Mouse (Mus musculus) heart, embryonic 13.5 days (tissue): Measurements from ENCODE around the gene Hist1h2af. TPM values are rescaled to one million over a fixed set of nuclear protein-coding genes. Genes with fewer than 3 reads are reported as not detected.
"Not testable (repeated sequence)": the region's sequence is repeated elsewhere in the genome, so short reads cannot be mapped to it uniquely, and the experiment has no call there.

Source experiments
- ATAC-seq: fragments of 200-750 bp; cut with Nextera tagmentation; 2 replicates; pipeline ENCODE4 v1.8.0; 2017; ENCODE audit warnings: moderate TSS enrichment; ENCODE audit not compliant: insufficient number of reproducible peaks, low FRiP score, low TSS enrichment; ENCODE audit errors: extremely low read depth
- H3K27ac ChIP-seq: fragments of 300-500 bp; sonication (generic); replicated peaks from 2 replicates; pipeline ENCODE4 v1.5.1; 2015; ENCODE audit warnings: moderate library complexity, mild to moderate bottlenecking, inconsistent platforms
- H3K27me3 ChIP-seq: fragments of 300-500 bp; sonication (generic); replicated peaks from 2 replicates; pipeline ENCODE4 v1.6.1; 2015; ENCODE audit warnings: mild to moderate bottlenecking, inconsistent platforms
- H3K36me3 ChIP-seq: fragments of 300-500 bp; sonication (generic); 2 replicates; pipeline ENCODE4 v1.6.1; 2015; ENCODE audit warnings: mild to moderate bottlenecking, inconsistent platforms
- H3K4me1 ChIP-seq: fragments of 300-500 bp; sonication (generic); 2 replicates; pipeline ENCODE4 v1.6.1; 2015; ENCODE audit warnings: inconsistent platforms
- H3K4me2 ChIP-seq: fragments of 300-500 bp; sonication (generic); 2 replicates; pipeline ENCODE4 v1.6.1; 2015; ENCODE audit warnings: inconsistent platforms, mild to moderate bottlenecking, moderate library complexity
- H3K4me3 ChIP-seq: fragments of 300-500 bp; sonication (generic); 2 replicates; pipeline ENCODE4 v1.5.1; 2015; ENCODE audit warnings: moderate library complexity, mild to moderate bottlenecking, inconsistent platforms
- H3K9ac ChIP-seq: fragments of 300-500 bp; sonication (generic); 2 replicates; pipeline ENCODE4 v1.6.1; 2015; ENCODE audit warnings: inconsistent platforms, mild to moderate bottlenecking, moderate library complexity
- H3K9me3 ChIP-seq: fragments of 300-500 bp; sonication (generic); 2 replicates; pipeline ENCODE4 v1.6.1; 2016; ENCODE audit warnings: inconsistent platforms
- WGBS: fragments of 180-500 bp; shearing (Covaris S2); methylation state at CpG from one replicate; pipeline ENCODE4 v1.1.7; 2015; ENCODE audit warnings: mixed read lengths; 5-methylcytosine and 5-hydroxymethylcytosine counted together
- polyA plus RNA-seq: library from polyadenylated mRNA; unstranded; fragments of >200 nt; fragmentation: Nextera tagmentation; extraction: Ambion mirVana; gene quantifications from 2 replicates; pipeline ENCODE4 v1.2.1, GENCODE M21; 2015

Hist1h2af gene
- polyA plus RNA-seq, 1 experiment from 2014 or later = 3.0 TPM

- not testable (repeated sequence) for H3K36me3 ChIP-seq, H3K9me3 ChIP-seq, H3K27me3 ChIP-seq
- Histone ChIP-seq H3K9ac (peak within 1 kb of the TSS; percentile 79), H3K4me3 (peak within 1 kb of the TSS; percentile 57), H3K27ac (peak within 1 kb of the TSS; percentile 92), H3K4me1 (peaks cover 23% of the 10 kb centered on the region), H3K4me2 (peak within 1 kb of the TSS; percentile 72)
- WGBS = under 1% methylated on average over 47 of the region's 47 CpGs
- ATAC-seq = peak; percentile 71; the same call in 1 of the 2 replicates
These were observed 17.6 kb downstream of the Hist1h2af start, which contains the start of gene Hist1h4f for GRCm38 (mm10) chr13:23551146-23551834. TSS of gene Hist1h4f (minus strand) at chr13:23551648.

- Histone ChIP-seq H3K27me3 (no peaks in the 10 kb centered on the region), H3K4me1 (peaks cover 29% of the 10 kb centered on the region), H3K4me2 (peak overlapping the region; percentile 72), H3K27ac (peak overlapping the region; percentile 92), H3K9ac (peak overlapping the region; percentile 66), H3K4me3 (peak overlapping the region; percentile 57), H3K9me3 (no peaks in the 10 kb centered on the region), H3K36me3 (no peaks in the 10 kb centered on the region)
- 44% methylated on average over 8 of the region's 8 CpGs for WGBS
- ATAC-seq = no peak
These were observed 18.5 kb downstream of the Hist1h2af start for GRCm38 (mm10) chr13:23551931-23552914.

GRCm38 (mm10) chr13:23552962-23553361 lies 19.3 kb downstream of the Hist1h2af start, which contains the start of gene Hist1h1d:
TSS of gene Hist1h1d (plus strand) at chr13:23553262.
- no peak within 1 kb of the TSS; the same call in 1 of the 2 replicates for H3K4me3 ChIP-seq
- peak within 1 kb of the TSS; percentile 98 for H3K27ac ChIP-seq
- peaks cover 29% of the 10 kb centered on the region for H3K4me1 ChIP-seq
- H3K9me3 ChIP-seq = no peaks in the 10 kb centered on the region
- no peak for ATAC-seq
- H3K36me3 ChIP-seq = no peaks in the 10 kb centered on the region
- H3K27me3 ChIP-seq = no peaks in the 10 kb centered on the region
- H3K9ac ChIP-seq = peak within 1 kb of the TSS; percentile 96
- peak within 1 kb of the TSS; percentile 99 for H3K4me2 ChIP-seq

- no peak for ATAC-seq
- 19% methylated on average over 9 of the region's 9 CpGs for WGBS
These were observed 20.7 kb downstream of the Hist1h2af start for GRCm38 (mm10) chr13:23554393-23554792.

GRCm38 (mm10) chr13:23554925-23555838 lies 21.5 kb downstream of the Hist1h2af start:
- H3K36me3 ChIP-seq = no peaks in the 10 kb centered on the region
- peak overlapping the region; percentile 69 for H3K4me3 ChIP-seq
- H3K27ac ChIP-seq = peak overlapping the region; percentile 98
- peak; percentile 73 for ATAC-seq
- peak overlapping the region; percentile 99 for H3K4me2 ChIP-seq
- H3K27me3 ChIP-seq = no peaks in the 10 kb centered on the region
- no peaks in the 10 kb centered on the region for H3K9me3 ChIP-seq
- WGBS = under 1% methylated on average over 54 of the region's 54 CpGs
- H3K4me1 ChIP-seq = peaks cover 29% of the 10 kb centered on the region
- peak overlapping the region; percentile 96 for H3K9ac ChIP-seq

More at GRCm38 (mm10) chr13:23554393-23554792, 20.7 kb downstream of the Hist1h2af start:
- H3K9me3 ChIP-seq = no peaks in the 10 kb centered on the region
- peak overlapping the region; percentile 98 for H3K27ac ChIP-seq
- peak overlapping the region; percentile 99 for H3K4me2 ChIP-seq
- H3K4me1 ChIP-seq = peaks cover 29% of the 10 kb centered on the region
- H3K9ac ChIP-seq = peak overlapping the region; percentile 96
- H3K27me3 ChIP-seq = no peaks in the 10 kb centered on the region
- peak overlapping the region; percentile 69 for H3K4me3 ChIP-seq
- no peaks in the 10 kb centered on the region for H3K36me3 ChIP-seq

GRCm38 (mm10) chr13:23555839-23556416 lies 22.2 kb downstream of the Hist1h2af start:
- under 1% methylated on average over 18 of the region's 18 CpGs for WGBS

GRCm38 (mm10) chr13:23556906-23557305 lies 23.2 kb downstream of the Hist1h2af start:
- no peak overlapping the region for H3K4me3 ChIP-seq

More at GRCm38 (mm10) chr13:23555839-23556416, 22.2 kb downstream of the Hist1h2af start:
- Histone ChIP-seq H3K4me1 (peaks cover 26% of the 10 kb centered on the region), H3K27ac (peak overlapping the region; percentile 98), H3K27me3 (no peaks in the 10 kb centered on the region), H3K4me2 (peak overlapping the region; percentile 99), H3K9me3 (no peaks in the 10 kb centered on the region), H3K36me3 (no peaks in the 10 kb centered on the region), H3K4me3 (peak overlapping the region; percentile 69), H3K9ac (peak overlapping the region; percentile 96)
- peak; percentile 66 for ATAC-seq

GRCm38 (mm10) chr13:23560699-23561098 lies 27.0 kb downstream of the Hist1h2af start:
- H3K9ac ChIP-seq, H3K36me3 ChIP-seq, H3K27me3 ChIP-seq, H3K9me3 ChIP-seq, ATAC-seq, H3K4me1 ChIP-seq, H3K4me3 ChIP-seq: not testable (repeated sequence)
- Histone ChIP-seq H3K27ac (peak overlapping the region; percentile 42; the same call in 1 of the 2 replicates), H3K4me2 (peak overlapping the region; percentile 42)
- WGBS = 26% methylated on average over 2 of the region's 2 CpGs

More at GRCm38 (mm10) chr13:23556906-23557305, 23.2 kb downstream of the Hist1h2af start:
- no peaks in the 10 kb centered on the region for H3K36me3 ChIP-seq
- ATAC-seq = no peak
- H3K27ac ChIP-seq = peak overlapping the region; percentile 59
- no peaks in the 10 kb centered on the region for H3K9me3 ChIP-seq
- no peaks in the 10 kb centered on the region for H3K27me3 ChIP-seq
- H3K4me1 ChIP-seq = peaks cover 24% of the 10 kb centered on the region
- peak overlapping the region; percentile 45; the same call in 1 of the 2 replicates for H3K9ac ChIP-seq
- peak overlapping the region; percentile 99 for H3K4me2 ChIP-seq
- 55% methylated on average over 3 of the region's 3 CpGs for WGBS

GRCm38 (mm10) chr13:23561531-23561882 lies 27.8 kb downstream of the Hist1h2af start:
- H3K36me3 ChIP-seq = not testable (repeated sequence)

More at GRCm38 (mm10) chr13:23561531-23561882, 27.8 kb downstream of the Hist1h2af start:
- Histone ChIP-seq H3K4me3 (peak overlapping the region; percentile 53), H3K9ac (peak overlapping the region; percentile 80), H3K4me2 (peak overlapping the region; percentile 78), H3K27ac (peak overlapping the region; percentile 94)
- WGBS = 0% methylated on average over 2 of the region's 5 CpGs
- not testable (repeated sequence) for H3K4me1 ChIP-seq, H3K27me3 ChIP-seq, ATAC-seq, H3K9me3 ChIP-seq
